Mouse (Mus musculus) embryonic fibroblast, embryonic 13.5 days (primary cell): ENCODE data around the gene 4933402J07Rik. TPM values are rescaled to one million over a fixed set of nuclear protein-coding genes. Genes with fewer than 3 reads are reported as not detected.
A peak's percentile ranks its signal among the peaks of the same experiment; 100 is the strongest.

Source experiments
- H3K27ac ChIP-seq: 2 replicates; pipeline ENCODE4 v1.5.1; 2012; ENCODE audit warnings: low read length, control low read depth, inconsistent platforms; ENCODE audit not compliant: insufficient read depth
- H3K4me1 ChIP-seq: 2 replicates; pipeline ENCODE4 v1.6.1; 2011; ENCODE audit warnings: low read length; ENCODE audit not compliant: control insufficient read depth, insufficient read depth
- H3K4me3 ChIP-seq: 2 replicates; pipeline ENCODE4 v1.5.1; 2011; ENCODE audit warnings: mild to moderate bottlenecking, control low read depth, low read length; ENCODE audit not compliant: insufficient read depth
- CTCF ChIP-seq: IDR thresholded peaks from 2 replicates; pipeline ENCODE4 v1.5.1; 2011; ENCODE audit warnings: mild to moderate bottlenecking, control low read depth, low read length, moderate library complexity, borderline replicate concordance; ENCODE audit not compliant: insufficient read depth
- POLR2A ChIP-seq: IDR thresholded peaks from 2 replicates; pipeline ENCODE4 v1.6.1; 2011; ENCODE audit warnings: low read depth, mild to moderate bottlenecking, control low read depth, low read length, moderate library complexity
- polyA plus RNA-seq: library from polyadenylated mRNA; stranded (reverse); fragments of >200 nt; gene quantifications from 2 replicates; pipeline ENCODE4 v1.2.4, GENCODE M21; 2011; ENCODE audit warnings: low read depth; ENCODE audit not compliant: missing spikeins, insufficient read length

4933402J07Rik gene
- polyA plus RNA-seq = not detected in 2 replicates

DNA sequence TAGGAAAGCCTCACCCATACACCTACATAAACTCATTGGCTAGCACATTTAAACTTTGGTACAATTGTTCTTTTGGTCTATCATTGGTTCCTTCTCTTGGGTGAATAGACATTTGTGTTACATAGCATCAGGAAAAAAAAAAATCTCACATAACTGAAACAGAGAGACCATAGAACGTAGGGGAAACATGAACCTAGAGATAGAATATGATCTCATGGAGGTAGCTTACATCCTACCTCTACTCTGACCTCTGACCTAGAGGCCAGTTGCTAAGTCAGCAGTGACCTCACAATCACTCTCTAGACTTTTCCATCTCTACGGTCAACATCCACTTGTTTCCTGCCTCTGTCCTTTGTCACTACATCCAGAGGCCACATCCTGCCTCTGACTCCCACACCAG is at the start of gene 4933402J07Rik:
4933402J07Rik (plus strand) TSS at position 301 of the 400 bp plus-strand sequence.
- Histone ChIP-seq H3K4me3 (no peak within 1 kb of the TSS), H3K27ac (no peak within 1 kb of the TSS)

DNA sequence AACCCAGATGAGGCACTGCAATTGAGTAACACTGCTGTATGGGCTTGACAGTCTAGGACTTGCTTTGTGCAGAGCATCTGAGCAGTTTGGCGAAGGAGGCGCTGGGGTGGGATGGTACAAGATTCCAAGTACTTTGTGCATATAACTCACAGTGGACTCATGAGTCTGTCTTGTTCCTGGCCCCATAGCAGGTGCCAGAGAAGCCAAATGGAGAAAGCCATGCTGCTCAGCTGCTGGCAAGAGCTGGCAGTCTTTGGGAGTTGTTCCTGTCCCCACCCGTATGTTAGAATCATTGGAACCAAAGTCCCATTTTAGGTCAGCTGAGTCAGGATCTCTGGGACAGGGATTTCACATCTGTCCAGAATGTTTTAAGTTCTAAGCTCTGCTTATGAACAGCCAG is 46.5 kb upstream of the 4933402J07Rik start:
- H3K27ac ChIP-seq = no peak overlapping the region
- TF ChIP-seq POLR2A (no peak), CTCF (no peak)
- H3K4me3 ChIP-seq = no peak overlapping the region
- H3K4me1 ChIP-seq = 0 out of 2 replicates have a peak, but pooled peaks cover 2% of the 10 kb centered on the region

More for the DNA sequence above, at the start of gene 4933402J07Rik:
- H3K4me1 ChIP-seq = no peaks in the 10 kb centered on the region
- TF ChIP-seq CTCF (no peak), POLR2A (no peak)

DNA sequence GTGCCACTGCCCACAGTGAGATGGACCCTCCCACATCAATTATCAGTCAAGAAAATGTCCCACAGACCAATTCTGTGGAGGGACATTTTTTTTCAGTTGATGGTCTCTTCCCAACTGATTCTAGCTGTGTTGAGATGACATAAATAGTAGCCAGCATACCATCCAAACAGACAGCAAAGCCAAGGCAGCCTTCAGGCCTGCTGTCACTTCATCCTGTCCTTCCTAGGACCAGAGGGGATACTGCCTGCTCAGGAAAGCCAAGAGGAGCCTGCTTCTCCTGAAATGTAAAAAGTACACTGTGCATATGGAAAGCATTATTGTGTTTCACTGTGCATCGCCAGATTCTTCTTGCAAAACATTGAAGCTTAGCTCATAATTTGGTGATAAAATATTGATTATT is 38.6 kb upstream of the 4933402J07Rik start:
- Histone ChIP-seq H3K27ac (no peak overlapping the region), H3K4me1 (no peaks in the 10 kb centered on the region), H3K4me3 (no peak overlapping the region)
- no peak for TF ChIP-seq POLR2A
- TF ChIP-seq CTCF = no peak

DNA sequence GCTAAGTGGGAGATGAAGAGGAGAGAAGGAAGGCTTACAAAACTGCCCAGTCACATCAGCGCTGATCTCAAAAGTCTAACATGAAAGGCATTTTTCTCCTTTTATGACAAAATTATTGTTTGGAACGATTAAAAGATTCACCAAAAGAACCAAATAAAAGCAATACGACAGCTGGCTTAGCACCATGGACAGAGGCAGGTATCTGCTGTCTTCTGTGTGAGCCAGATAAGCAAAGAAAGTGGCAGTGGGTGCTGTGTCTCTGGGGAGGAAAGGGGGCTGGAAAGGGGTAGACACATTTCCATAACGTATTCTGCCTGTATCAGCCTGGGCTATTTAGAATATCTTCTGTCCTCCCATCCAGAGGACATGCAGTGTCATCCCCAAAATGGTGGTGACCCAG is 32.5 kb upstream of the 4933402J07Rik start:
- no peaks in the 10 kb centered on the region for H3K4me1 ChIP-seq
- no peak overlapping the region for H3K4me3 ChIP-seq
- no peak overlapping the region for H3K27ac ChIP-seq
- TF ChIP-seq POLR2A (no peak), CTCF (no peak)

DNA sequence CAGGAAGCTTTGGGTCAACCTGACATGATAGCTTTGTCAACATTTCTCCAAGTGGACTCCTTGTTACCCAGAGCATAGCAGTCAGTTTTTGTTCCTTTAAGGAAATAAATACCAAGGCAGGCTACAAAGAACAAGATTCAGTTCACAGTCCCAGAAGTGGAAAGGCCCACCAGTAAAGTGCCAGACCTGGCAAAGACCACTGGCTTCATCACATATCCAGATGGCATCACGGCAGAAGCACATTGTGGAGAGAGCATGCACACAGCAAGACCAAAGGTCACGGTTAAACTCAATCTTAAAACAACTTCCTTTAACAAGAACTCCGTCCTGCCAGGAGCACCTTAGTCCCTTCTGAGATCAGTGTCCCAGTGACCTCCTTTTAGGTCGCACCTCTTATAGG is 30.2 kb upstream of the 4933402J07Rik start:
- TF ChIP-seq POLR2A (no peak), CTCF (no peak)
- H3K4me3 ChIP-seq = no peak overlapping the region
- H3K27ac ChIP-seq = no peak overlapping the region
- no peaks in the 10 kb centered on the region for H3K4me1 ChIP-seq

DNA sequence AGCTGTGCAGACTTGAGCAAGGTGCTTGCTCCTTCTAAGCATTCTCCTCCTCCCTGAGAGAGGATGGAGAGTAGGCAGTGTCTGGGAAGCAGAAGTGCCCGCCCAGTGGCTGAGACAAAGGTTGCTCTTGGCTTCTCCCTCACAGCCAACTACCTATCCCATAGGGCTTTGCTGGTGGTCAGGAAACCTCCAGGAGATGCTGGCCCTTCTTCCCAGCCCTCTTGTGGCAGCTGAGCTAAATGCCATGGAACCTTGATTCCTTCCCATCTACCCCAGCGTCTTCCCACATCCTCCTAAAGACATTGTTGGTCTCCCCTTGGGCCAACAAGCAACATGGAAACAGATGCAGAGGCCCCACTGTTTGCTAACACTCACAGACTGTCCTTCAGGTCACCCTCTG is 28.8 kb upstream of the 4933402J07Rik start:
- no peak for TF ChIP-seq CTCF
- no peak for TF ChIP-seq POLR2A
- Histone ChIP-seq H3K4me1 (no peaks in the 10 kb centered on the region), H3K4me3 (no peak overlapping the region), H3K27ac (no peak overlapping the region)

DNA sequence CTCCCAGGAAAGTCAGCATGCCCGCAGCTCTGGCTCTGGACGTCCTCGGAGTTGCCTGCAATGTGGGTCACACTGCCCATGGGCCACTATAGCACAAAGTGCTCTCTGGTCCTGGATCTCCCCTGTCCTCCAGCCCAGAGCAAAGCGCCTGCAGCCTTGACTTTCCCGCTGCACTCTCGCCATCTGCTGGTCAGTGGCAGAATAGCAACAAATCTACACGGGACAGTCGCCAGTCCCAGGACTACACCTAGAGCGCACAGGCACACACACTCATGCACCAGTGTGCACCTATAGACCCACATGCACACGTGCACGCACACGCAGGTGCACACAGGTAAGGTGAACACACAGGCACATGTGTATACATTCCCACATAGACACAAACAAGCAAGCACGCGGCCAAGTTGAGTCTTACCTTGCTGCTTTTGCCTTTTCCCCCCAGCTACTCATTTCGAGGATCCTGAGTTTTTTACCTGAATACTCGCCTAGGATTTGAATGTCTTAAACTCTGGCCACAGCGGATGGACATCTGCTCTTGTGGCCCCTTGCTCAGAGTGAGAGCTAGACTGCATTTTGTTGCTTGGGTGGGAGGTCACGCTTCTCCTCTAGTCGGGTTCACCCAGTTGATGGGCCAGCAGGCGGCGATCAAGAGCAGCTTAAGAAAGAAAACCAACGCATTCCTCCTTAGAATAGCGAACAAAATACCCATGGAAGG is 26.9 kb upstream of the 4933402J07Rik start:
- TF ChIP-seq CTCF = peak; percentile 87
- TF ChIP-seq POLR2A = no peak
- no peak overlapping the region for H3K4me3 ChIP-seq

DNA sequence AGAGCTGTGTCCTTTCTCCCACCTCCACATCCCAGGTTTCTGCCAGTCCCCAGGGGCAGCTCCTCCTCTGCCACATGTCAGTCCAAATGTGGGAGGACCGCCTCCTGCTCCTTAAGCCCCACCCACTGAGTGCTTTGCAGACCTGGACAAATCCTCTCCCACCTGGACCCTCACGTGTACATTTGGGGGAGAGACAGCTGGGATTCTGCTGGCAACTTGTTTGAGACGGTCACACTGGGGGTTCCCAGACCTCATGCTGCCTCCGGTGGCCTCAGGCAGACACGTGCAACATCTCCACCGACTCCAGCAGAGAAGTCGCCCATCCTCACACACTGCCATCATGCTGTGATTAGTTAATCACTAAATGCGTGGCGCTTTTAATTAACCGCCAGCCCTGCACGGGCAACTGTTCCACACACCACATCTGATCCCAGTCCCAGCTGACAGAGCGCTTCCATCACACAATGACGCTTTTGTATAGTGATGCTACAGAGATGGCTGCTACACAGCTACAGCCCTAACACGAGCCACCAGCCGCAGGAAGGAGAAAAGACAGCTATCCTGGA is 23.7 kb upstream of the 4933402J07Rik start:
- no peak for TF ChIP-seq POLR2A
- no peak overlapping the region for H3K4me3 ChIP-seq

More for the DNA sequence above, 26.9 kb upstream of the 4933402J07Rik start:
- no peak overlapping the region for H3K27ac ChIP-seq
- no peaks in the 10 kb centered on the region for H3K4me1 ChIP-seq

DNA sequence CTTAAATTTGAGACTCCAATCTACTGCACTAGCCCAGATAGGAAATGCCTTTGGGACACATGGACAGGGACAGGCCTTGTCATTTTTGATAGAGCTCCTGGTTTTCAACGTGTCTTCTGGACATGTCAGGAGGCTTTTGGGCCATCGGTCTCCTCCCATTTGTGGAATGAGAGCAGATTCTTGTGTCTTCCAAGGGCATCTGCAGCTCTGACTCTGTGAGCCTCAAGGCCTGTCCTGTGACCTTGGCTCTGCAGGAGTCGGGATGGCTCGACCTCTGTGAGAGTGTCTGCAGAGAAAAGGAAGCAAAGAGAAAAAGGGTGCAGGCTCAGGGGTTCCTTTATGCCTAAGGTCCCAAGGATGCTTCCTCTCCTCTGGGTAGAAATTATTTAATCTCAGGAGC is 13.8 kb upstream of the 4933402J07Rik start:
- Histone ChIP-seq H3K4me1 (no peaks in the 10 kb centered on the region), H3K4me3 (no peak overlapping the region), H3K27ac (no peak overlapping the region)
- no peak for TF ChIP-seq POLR2A
- TF ChIP-seq CTCF = no peak

More for the DNA sequence above, 23.7 kb upstream of the 4933402J07Rik start:
- Histone ChIP-seq H3K4me1 (no peaks in the 10 kb centered on the region), H3K27ac (no peak overlapping the region)

DNA sequence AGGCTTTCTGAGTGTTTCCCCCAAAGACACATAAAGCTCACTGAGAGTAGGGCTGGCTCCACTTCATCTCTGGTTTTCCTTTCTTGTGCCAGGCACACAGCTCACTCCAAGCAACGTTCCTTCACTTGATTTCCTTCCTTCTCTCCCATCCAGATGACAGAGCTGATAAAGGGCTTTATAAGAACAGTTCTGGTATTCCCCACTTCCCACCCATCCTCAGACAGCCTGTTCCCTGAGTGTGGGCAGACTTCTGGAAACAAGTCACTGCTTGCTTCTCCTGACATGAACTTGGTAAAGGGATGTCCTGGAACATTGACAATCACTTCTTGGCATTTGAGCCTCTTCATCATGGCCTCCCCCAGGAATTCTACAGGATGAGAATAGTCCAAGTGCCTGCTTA is 10.9 kb upstream of the 4933402J07Rik start:
- TF ChIP-seq CTCF (no peak), POLR2A (no peak)
- Histone ChIP-seq H3K4me3 (no peak overlapping the region), H3K27ac (no peak overlapping the region), H3K4me1 (no peaks in the 10 kb centered on the region)

DNA sequence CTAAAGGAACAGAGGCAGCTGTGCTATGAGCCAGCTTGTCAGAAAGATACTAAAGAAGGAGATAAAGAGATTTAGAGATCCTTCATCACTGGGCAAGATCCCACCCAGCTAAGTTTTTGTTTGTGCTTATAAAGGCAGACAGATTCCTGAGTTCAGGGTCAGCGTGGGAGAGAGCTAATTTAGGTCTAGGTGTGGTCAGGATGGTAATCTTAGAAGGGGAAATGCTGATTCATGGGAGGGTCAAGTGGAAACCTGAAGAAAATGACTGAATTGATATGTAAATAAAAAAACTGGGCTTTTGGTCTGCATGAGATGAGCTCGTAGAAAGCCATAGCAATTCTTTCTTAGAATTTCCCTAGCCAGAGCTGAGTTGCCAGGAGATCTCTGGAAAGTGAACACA is 2.9 kb upstream of the 4933402J07Rik start:
- no peaks in the 10 kb centered on the region for H3K4me1 ChIP-seq
- no peak overlapping the region for H3K27ac ChIP-seq
- H3K4me3 ChIP-seq = no peak overlapping the region
- no peak for TF ChIP-seq POLR2A
- no peak for TF ChIP-seq CTCF
